Mouse (Mus musculus) ovary, postnatal 36 days (tissue): Measurements from ENCODE around the gene Shld1.
A peak's percentile ranks its signal among the peaks of the same experiment; 100 is the strongest.

Experiments
- DNase-seq: peaks from one replicate; pipeline ENCODE4 v3.0.0; 2022; ENCODE audit warnings: low spot score, mixed read lengths

Gene Shld1

GRCm38 (mm10) chr2:132724561-132724960 lies 37.8 kb downstream of the Shld1 start:
- no peak for DNase-seq

DNA sequence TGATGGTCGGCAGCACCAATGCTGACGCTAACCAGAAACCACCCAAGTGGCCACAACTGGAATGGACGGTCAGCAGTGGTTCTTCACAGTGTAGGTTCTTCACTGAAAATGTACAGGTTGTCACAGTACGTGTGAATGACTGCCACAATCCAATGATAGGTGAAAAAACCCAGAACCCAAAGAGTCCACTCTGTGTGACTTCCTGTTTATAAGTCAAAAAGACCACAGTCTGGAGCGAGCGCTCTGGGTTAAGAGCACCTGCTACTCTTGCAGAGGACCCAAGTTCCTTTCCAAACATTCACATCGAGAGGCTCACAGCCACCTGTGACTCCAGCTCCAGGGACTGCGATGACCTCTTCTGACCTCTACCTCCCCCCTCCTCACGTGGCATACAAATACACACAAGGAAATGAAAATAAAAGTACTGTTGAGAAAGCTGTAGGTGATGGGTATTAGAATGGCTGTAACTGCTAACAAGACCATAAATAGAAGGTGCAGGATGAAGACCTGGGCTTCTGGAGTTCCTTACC lies 38.7 kb downstream of the Shld1 start:
- DNase-seq, result no peak

GRCm38 (mm10) chr2:132726156-132726555 lies 39.4 kb downstream of the Shld1 start:
- DNase-seq, result no peak

DNA sequence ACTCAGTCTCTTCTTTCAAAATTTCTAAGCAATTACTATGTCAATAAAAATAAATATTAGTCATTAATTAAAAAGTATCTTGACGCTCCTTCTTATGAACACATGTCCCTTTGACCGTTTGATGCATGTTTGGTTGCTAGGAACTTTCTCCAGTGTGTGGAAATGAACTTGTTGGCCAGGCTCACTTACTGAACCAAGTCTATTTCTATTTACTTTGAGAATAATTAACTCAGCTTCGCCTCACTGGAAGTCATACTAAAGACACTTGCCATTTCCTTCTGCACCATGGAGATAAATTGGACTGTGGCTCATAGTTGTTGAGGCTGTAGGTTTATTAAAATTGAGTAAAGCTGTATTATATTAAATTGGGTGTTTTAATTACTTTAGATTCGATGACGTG lies 46.2 kb downstream of the Shld1 start:
- DNase-seq, result no peak

- DNase-seq, result no peak
These were observed 47.2 kb downstream of the Shld1 start for GRCm38 (mm10) chr2:132733603-132734573.

GRCm38 (mm10) chr2:132738816-132739432 lies 52.2 kb downstream of the Shld1 start:
- no peak for DNase-seq

- no peak for DNase-seq
These were observed 55.2 kb downstream of the Shld1 start for GRCm38 (mm10) chr2:132741862-132742347.

- no peak for DNase-seq
These were observed 58.1 kb downstream of the Shld1 start for GRCm38 (mm10) chr2:132744866-132745265.

GRCm38 (mm10) chr2:132746108-132746507 lies 59.4 kb downstream of the Shld1 start:
- DNase-seq, result no peak

DNA sequence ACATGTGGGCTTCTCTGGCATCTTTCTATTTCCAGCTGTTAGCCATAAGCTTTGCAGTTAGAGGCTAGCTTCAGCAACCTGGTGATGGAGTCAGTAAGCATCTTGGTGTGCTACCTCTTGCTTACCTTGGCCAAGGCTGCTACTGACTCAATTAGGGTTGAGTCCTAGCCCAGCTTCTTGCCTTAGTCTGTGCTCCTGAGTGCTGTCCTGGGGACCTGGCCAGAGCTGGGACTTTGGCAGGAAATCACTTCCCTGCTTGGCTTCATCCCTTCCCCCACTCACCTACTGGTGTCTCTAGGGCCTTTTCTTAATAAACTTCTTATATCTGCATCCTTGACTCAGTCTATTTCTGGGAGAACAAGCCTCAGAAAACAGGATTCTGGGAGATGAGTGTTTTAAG lies 64.0 kb downstream of the Shld1 start:
- no peak for DNase-seq

GRCm38 (mm10) chr2:132751141-132752066 lies 64.7 kb downstream of the Shld1 start:
- no peak for DNase-seq

- no peak for DNase-seq
These were observed 65.7 kb downstream of the Shld1 start for GRCm38 (mm10) chr2:132752398-132752797.

- no peak for DNase-seq
These were observed 66.4 kb downstream of the Shld1 start for GRCm38 (mm10) chr2:132753137-132753536.

GRCm38 (mm10) chr2:132757911-132758310 lies 71.2 kb downstream of the Shld1 start:
- DNase-seq, result no peak

- no peak for DNase-seq
These were observed 84.1 kb downstream of the Shld1 start for GRCm38 (mm10) chr2:132770822-132771221.

DNA sequence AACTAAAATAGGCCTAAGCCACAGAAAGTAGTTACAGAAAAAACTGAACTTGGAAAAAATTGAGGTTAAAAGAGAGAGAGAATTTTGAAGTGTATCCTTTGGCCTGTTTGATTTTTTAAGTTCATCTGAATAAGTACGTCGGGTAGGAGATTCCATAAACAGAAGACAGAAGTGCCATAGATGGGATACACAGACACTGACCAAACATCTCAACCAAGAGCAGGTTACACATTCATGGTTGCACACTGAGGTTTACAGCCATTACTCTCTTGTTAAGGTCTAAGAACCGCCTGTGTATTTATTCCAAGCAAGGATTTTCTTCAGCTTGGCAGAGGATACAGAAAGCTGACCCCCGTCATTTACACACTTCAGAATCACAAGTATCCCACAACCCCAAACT lies 94.2 kb downstream of the Shld1 start, which contains the start of gene Chgb:
Gene Chgb (plus strand): TSS at position 301 of the 400 bp plus-strand sequence.
- no peak for DNase-seq

DNA sequence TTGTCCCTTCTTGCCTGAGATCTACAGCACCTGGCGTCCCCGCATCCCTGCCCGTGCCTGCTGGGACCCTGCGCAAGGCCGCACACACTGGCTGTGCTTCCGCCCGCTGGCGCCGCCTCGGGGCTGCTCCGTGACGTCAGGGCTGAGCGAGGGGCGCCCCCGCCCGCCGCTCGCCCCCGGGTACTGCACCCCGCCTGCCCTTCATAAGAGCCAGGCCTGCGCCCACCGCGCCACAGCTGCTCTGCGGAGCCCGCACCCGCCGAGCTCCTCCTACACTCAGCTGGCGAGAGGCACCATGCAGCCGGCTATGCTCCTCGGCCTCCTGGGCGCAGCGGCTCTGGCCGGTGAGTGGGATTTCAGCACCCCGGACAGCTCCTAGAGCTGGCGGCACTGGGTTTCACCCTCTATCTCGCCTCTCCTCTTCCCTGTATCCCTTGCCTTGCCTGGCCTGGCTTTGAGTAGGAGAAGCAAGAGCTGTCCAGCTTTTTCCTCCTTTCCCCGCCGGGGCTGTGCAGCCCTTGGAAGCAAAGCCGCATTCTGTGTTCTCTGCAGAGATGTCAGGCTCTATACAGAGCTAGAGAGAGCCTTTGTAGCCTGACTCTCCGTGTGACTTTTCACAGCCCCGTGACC lies 94.8 kb downstream of the Shld1 start:
- peak; percentile 95 for DNase-seq

- DNase-seq, result no peak
These were observed 97.3 kb downstream of the Shld1 start for GRCm38 (mm10) chr2:132784039-132784438.

GRCm38 (mm10) chr2:132793441-132794203 lies 106.9 kb downstream of the Shld1 start:
- no peak for DNase-seq

DNA sequence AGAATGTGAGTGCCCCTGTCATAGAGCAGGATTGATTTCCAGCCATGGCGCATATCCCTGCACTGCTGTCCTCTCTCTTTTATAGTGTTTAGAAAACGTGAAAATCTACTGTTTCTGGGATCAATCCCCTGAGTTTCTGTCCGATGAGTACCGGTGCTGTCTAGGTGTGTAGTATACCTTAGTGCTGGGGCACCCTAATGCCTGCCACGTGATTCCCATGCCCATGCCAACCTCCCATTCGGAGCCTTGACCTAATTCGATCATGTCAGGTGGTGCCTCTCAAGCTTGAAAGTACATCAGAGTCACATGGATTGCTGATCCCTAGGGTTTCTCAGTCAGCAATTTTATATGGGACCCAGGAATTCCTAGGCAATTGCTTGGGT lies 107.5 kb downstream of the Shld1 start:
- no peak for DNase-seq
